Mouse (Mus musculus): ENCODE measurements around the gene Nudcd2. TPM values are rescaled to one million over a fixed set of nuclear protein-coding genes. Genes with fewer than 3 reads are reported as not detected.

Gene Nudcd2
- polyA plus RNA-seq, 1 experiment from 2014 or later, result 113 TPM

GRCm38 (mm10) chr11:40718324-40718723 lies 15.1 kb upstream of the Nudcd2 start:
- no peak for ATAC-seq (ENCODE audit: insufficient number of reproducible peaks, low FRiP score)
- H3K4me2 ChIP-seq, result no peak overlapping the region
- no peak overlapping the region for H3K4me3 ChIP-seq
- H3K4me1 ChIP-seq (replicated peaks), result no peaks in the 10 kb centered on the region
- H3K36me3 ChIP-seq, result peaks cover 79% of the 10 kb centered on the region
- H3K27me3 ChIP-seq (replicated peaks), result no peaks in the 10 kb centered on the region
- no peak overlapping the region for H3K27ac ChIP-seq (ENCODE audit: poor library complexity, severe bottlenecking)
- H3K9me3 ChIP-seq (replicated peaks), result no peaks in the 10 kb centered on the region
- H3K9ac ChIP-seq, result no peak overlapping the region

DNA sequence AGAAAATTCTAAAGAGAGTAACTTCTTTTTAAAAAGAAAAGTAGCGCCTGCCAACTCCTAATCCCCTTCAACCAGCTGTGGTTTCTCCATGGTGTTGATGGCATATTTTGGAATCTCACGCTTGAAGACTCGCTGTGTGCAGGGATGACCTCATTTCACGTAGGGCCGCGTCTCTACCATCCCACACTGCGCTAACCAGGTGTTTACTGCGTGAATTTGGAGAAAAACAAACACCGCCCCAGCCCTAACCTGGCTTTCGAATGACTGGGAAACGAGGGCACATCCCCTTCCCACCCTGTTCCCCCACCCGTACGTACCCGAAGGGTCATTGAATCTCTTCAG lies 499 bp upstream of the Nudcd2 start:
- ATAC-seq (ENCODE audit: insufficient number of reproducible peaks, low FRiP score), result peak; percentile 29; the same call in 1 of the 2 replicates
- H3K9me3 ChIP-seq (replicated peaks), result no peaks in the 10 kb centered on the region
- H3K36me3 ChIP-seq, result peaks cover 30% of the 10 kb centered on the region
- H3K4me1 ChIP-seq (replicated peaks), result peaks cover 20% of the 10 kb centered on the region
- WGBS, result under 1% methylated on average over 14 of the region's 14 CpGs
- H3K9ac ChIP-seq, result peak overlapping the region; percentile 69
- peak overlapping the region; percentile 71 for H3K4me3 ChIP-seq
- H3K27ac ChIP-seq (ENCODE audit: poor library complexity, severe bottlenecking), result no peak overlapping the region
- H3K4me2 ChIP-seq, result peak overlapping the region; percentile 76
- no peaks in the 10 kb centered on the region for H3K27me3 ChIP-seq (replicated peaks)

- Histone ChIP-seq H3K36me3 (peaks cover 29% of the 10 kb centered on the region), H3K9ac (peak overlapping the region; percentile 89), H3K27ac (ENCODE audit: poor library complexity, severe bottlenecking) (peak overlapping the region; percentile 76; the same call in 1 of the 2 replicates), H3K4me1 (replicated peaks) (peaks cover 20% of the 10 kb centered on the region), H3K27me3 (replicated peaks) (no peaks in the 10 kb centered on the region), H3K4me2 (peak overlapping the region; percentile 88), H3K4me3 (peak overlapping the region; percentile 71), H3K9me3 (replicated peaks) (no peaks in the 10 kb centered on the region)
- 4% methylated on average over 11 of the region's 11 CpGs for WGBS
- ATAC-seq (ENCODE audit: insufficient number of reproducible peaks, low FRiP score), result no peak
Observed at GRCm38 (mm10) chr11:40734251-40734752, 835 bp downstream of the Nudcd2 start.

DNA sequence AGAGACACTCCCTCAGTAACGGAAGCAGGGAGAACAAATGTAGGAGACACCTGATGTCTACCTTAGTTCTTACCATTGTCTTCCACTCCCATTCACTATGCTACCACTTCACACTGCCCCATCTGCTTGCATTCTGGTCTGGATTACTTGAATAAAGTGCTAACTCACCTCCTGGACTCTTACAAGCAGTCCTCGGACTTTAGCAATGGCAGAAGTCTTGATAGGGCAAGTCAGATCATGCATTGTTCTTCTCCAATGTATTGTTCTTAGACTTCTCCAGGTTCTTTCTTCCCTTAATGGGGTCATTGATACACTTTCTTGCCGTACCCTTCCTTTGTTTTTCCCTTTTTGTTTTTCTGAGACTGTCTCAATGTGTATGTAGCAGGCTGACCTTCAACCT lies 3.9 kb downstream of the Nudcd2 start:
- Histone ChIP-seq H3K4me3 (no peak overlapping the region), H3K4me2 (no peak overlapping the region), H3K9me3 (replicated peaks) (no peaks in the 10 kb centered on the region), H3K36me3 (peaks cover 43% of the 10 kb centered on the region), H3K4me1 (replicated peaks) (peaks cover 10% of the 10 kb centered on the region), H3K27me3 (replicated peaks) (no peaks in the 10 kb centered on the region), H3K9ac (no peak overlapping the region), H3K27ac (ENCODE audit: poor library complexity, severe bottlenecking) (no peak overlapping the region)
- no peak for ATAC-seq (ENCODE audit: insufficient number of reproducible peaks, low FRiP score)
- 89% methylated on average over 3 of the region's 3 CpGs for WGBS

GRCm38 (mm10) chr11:40741605-40742262 lies 8.3 kb downstream of the Nudcd2 start:
- no peak overlapping the region for H3K27ac ChIP-seq (ENCODE audit: poor library complexity, severe bottlenecking)
- H3K9me3 ChIP-seq (replicated peaks), result no peaks in the 10 kb centered on the region

DNA sequence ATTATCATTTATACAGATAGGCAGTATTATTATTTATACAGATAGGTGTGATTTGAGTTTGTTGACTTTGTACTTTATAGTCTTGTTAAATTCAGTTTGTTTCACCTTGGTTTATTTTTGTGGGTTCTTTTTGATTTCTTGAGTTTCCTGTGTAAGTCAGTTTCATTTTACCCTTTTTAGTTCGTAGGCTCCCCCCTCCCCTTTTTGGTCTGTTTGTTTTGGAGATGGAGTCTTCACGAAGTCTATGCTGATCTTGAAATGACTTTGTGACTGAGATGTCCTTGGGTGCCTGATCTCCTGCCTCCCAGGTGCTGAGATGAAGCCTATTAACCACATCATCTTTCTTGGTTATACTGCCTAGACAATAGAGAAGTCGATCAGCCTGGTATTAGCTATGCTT lies 10.9 kb downstream of the Nudcd2 start:
- Histone ChIP-seq H3K4me2 (no peak overlapping the region), H3K27me3 (replicated peaks) (no peaks in the 10 kb centered on the region), H3K9me3 (replicated peaks) (no peaks in the 10 kb centered on the region), H3K4me1 (replicated peaks) (no peaks in the 10 kb centered on the region), H3K4me3 (no peak overlapping the region), H3K27ac (ENCODE audit: poor library complexity, severe bottlenecking) (no peak overlapping the region), H3K9ac (no peak overlapping the region), H3K36me3 (peaks cover 33% of the 10 kb centered on the region)
- 83% methylated on average over 3 of the region's 3 CpGs for WGBS
- no peak for ATAC-seq (ENCODE audit: insufficient number of reproducible peaks, low FRiP score)

More at GRCm38 (mm10) chr11:40741605-40742262, 8.3 kb downstream of the Nudcd2 start:
- H3K4me1 ChIP-seq (replicated peaks), result no peaks in the 10 kb centered on the region
- H3K4me2 ChIP-seq, result no peak overlapping the region
- H3K4me3 ChIP-seq, result no peak overlapping the region
- H3K9ac ChIP-seq, result no peak overlapping the region
- H3K27me3 ChIP-seq (replicated peaks), result no peaks in the 10 kb centered on the region
- peaks cover 48% of the 10 kb centered on the region for H3K36me3 ChIP-seq
- no peak for ATAC-seq (ENCODE audit: insufficient number of reproducible peaks, low FRiP score)
- 88% methylated on average over 12 of the region's 12 CpGs for WGBS

GRCm38 (mm10) chr11:40746361-40746760 lies 12.9 kb downstream of the Nudcd2 start:
- no peak for ATAC-seq (ENCODE audit: insufficient number of reproducible peaks, low FRiP score)
- 85% methylated on average over 12 of the region's 12 CpGs for WGBS

DNA sequence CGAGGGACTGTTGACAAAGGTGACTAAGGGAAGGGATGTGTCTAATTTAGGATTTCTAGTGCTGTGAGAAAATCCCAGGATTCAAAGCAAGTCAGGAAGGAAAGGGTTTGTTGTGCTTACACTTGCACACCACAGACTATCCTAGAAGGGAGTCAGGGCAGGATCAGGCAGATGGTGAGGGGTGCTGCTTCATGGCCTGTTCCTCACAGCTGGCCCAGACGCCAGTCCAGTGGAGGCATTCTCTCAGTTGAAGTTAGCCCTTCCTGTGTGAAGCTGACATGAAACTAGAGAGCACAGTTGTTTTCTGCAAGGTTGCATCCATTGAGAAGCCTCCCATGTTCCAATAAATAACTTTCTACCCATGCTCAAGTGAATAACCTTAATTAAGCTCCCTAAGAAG lies 14.2 kb downstream of the Nudcd2 start:
- no peak overlapping the region for H3K4me3 ChIP-seq
- H3K27me3 ChIP-seq (replicated peaks), result no peaks in the 10 kb centered on the region
- no peaks in the 10 kb centered on the region for H3K9me3 ChIP-seq (replicated peaks)
- H3K4me1 ChIP-seq (replicated peaks), result peaks cover 4% of the 10 kb centered on the region; the same call in 1 of the 2 replicates
- no peak overlapping the region for H3K9ac ChIP-seq
- WGBS, result 55% methylated on average over 2 of the region's 2 CpGs
- peaks cover 26% of the 10 kb centered on the region for H3K36me3 ChIP-seq
- no peak overlapping the region for H3K4me2 ChIP-seq
- no peak overlapping the region for H3K27ac ChIP-seq (ENCODE audit: poor library complexity, severe bottlenecking)
- no peak for ATAC-seq (ENCODE audit: insufficient number of reproducible peaks, low FRiP score)

More at GRCm38 (mm10) chr11:40746361-40746760, 12.9 kb downstream of the Nudcd2 start:
- no peaks in the 10 kb centered on the region for H3K9me3 ChIP-seq (replicated peaks)
- H3K9ac ChIP-seq, result no peak overlapping the region
- peaks cover 28% of the 10 kb centered on the region for H3K36me3 ChIP-seq
- no peak overlapping the region for H3K4me2 ChIP-seq
- no peaks in the 10 kb centered on the region for H3K4me1 ChIP-seq (replicated peaks)
- H3K27ac ChIP-seq (ENCODE audit: poor library complexity, severe bottlenecking), result no peak overlapping the region
- H3K4me3 ChIP-seq, result no peak overlapping the region
- no peaks in the 10 kb centered on the region for H3K27me3 ChIP-seq (replicated peaks)

DNA sequence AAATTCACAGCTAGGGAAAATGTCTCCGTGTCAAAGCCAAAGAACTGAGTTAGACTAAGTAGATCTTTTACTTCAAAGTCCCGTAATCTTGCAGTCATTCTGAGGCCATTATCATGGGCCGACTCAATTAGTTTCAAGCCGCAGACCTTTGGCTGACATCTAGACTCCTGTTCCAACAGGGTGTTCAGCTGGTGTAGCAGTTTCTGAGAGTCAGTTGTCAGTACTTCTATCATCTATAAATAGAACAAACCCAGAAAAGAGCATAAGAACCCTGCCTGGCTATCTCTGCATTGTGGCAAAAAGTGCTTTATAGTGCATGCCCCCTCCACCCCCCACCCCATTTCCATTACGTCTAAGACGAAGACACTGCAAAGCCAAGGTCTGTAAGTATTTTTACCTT lies 20.4 kb downstream of the Nudcd2 start:
- peak overlapping the region; percentile 85 for H3K27ac ChIP-seq (ENCODE audit: poor library complexity, severe bottlenecking)
- H3K9me3 ChIP-seq (replicated peaks), result no peaks in the 10 kb centered on the region
- H3K4me1 ChIP-seq (replicated peaks), result peaks cover 12% of the 10 kb centered on the region
- peaks cover 15% of the 10 kb centered on the region for H3K36me3 ChIP-seq
- H3K9ac ChIP-seq, result no peak overlapping the region
- no peak for ATAC-seq (ENCODE audit: insufficient number of reproducible peaks, low FRiP score)
- 32% methylated on average over 6 of the region's 6 CpGs for WGBS
- peak overlapping the region; percentile 77 for H3K4me2 ChIP-seq
- no peaks in the 10 kb centered on the region for H3K27me3 ChIP-seq (replicated peaks)
- H3K4me3 ChIP-seq, result peak overlapping the region; percentile 90

DNA sequence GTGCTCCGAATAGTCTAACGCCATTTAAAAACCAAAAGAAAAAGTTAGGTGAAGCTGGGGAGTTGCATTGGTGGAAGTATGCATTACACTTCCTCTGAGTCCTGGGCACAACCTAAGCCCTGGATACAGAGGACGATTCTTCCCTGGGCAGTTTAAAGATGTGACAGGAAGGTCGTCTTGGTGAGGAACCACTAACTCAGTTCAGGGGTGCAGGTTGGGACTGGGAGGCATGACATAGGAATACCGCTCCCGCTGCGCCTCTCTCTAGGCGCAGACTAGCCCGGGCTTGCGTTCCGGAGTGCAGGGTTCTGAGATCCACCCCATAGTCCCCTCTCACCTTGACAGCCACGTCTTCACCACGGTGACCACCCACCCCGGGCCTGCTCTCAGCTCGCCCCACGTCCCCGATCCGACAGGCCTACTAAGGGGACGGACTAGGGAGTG lies 21.2 kb downstream of the Nudcd2 start:
- H3K27me3 ChIP-seq (replicated peaks), result no peaks in the 10 kb centered on the region
- H3K9ac ChIP-seq, result peak overlapping the region; percentile 94
- ATAC-seq (ENCODE audit: insufficient number of reproducible peaks, low FRiP score), result peak; percentile 77
- peaks cover 11% of the 10 kb centered on the region for H3K36me3 ChIP-seq
- H3K4me1 ChIP-seq (replicated peaks), result peaks cover 12% of the 10 kb centered on the region
- H3K4me2 ChIP-seq, result peak overlapping the region; percentile 77
- H3K9me3 ChIP-seq (replicated peaks), result no peaks in the 10 kb centered on the region
- H3K4me3 ChIP-seq, result peak overlapping the region; percentile 90
- 1% methylated on average over 19 of the region's 19 CpGs for WGBS
- peak overlapping the region; percentile 91 for H3K27ac ChIP-seq (ENCODE audit: poor library complexity, severe bottlenecking)

DNA sequence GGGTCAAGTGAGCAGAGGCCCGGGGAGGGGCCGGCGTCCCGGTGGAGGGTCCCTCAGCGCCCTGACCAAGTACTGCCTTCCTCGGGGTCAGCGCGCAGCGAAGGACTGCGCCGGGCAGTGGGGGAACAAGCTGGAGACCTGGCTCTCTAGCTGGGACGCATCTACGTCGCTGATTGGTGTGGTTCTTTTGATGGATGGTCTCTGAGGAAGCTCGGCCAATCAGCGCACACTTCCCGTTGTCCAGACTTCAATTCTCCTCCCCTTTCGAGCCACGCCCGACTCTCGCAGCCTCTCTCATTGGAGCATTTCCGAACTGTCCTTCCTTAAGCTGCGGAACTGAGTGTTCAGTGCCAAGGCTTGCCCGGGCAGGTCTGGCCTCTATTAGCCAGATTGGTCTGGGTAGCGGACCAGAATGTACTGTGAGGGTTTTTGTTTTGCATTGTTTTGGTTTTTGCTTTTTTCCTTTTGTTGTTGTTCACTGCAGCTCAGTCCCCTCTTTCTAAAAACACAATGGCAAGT lies 21.7 kb downstream of the Nudcd2 start, which contains the start of gene Ccng1:
Gene Ccng1, minus strand, starts transcription at position 203 of the 519 bp plus-strand sequence.
- peak within 1 kb of the TSS; percentile 90 for H3K4me3 ChIP-seq
- peak within 1 kb of the TSS; percentile 94 for H3K9ac ChIP-seq
- peaks cover 8% of the 10 kb centered on the region for H3K36me3 ChIP-seq
- H3K4me1 ChIP-seq (replicated peaks), result peaks cover 12% of the 10 kb centered on the region
- peak; percentile 100 for ATAC-seq (ENCODE audit: insufficient number of reproducible peaks, low FRiP score)
- peak within 1 kb of the TSS; percentile 91 for H3K27ac ChIP-seq (ENCODE audit: poor library complexity, severe bottlenecking)
- no peaks in the 10 kb centered on the region for H3K9me3 ChIP-seq (replicated peaks)
- WGBS, result under 1% methylated on average over 25 of the region's 25 CpGs
- no peaks in the 10 kb centered on the region for H3K27me3 ChIP-seq (replicated peaks)
- H3K4me2 ChIP-seq, result peak within 1 kb of the TSS; percentile 77

Measured in heart, embryonic 12.5 days (tissue).